Mouse (Mus musculus): ENCODE results near the gene Cmklr1.

The Cmklr1 gene

GRCm38 (mm10) chr5:113654821-113655220 lies 4.6 kb upstream of the Cmklr1 start:
- in situ Hi-C loops (cut with MboI; ENCODE audit: low sequenced_read_pairs): no loop called here

GRCm38 (mm10) chr5:113654206-113654605 lies 4.0 kb upstream of the Cmklr1 start:
- in situ Hi-C loops (cut with MboI; ENCODE audit: low sequenced_read_pairs): no loop called here

GRCm38 (mm10) chr5:113652215-113652614 lies 2.0 kb upstream of the Cmklr1 start:
- in situ Hi-C loops (cut with MboI; ENCODE audit: low sequenced_read_pairs): no loop called here

GRCm38 (mm10) chr5:113648647-113649211 lies 1.5 kb downstream of the Cmklr1 start:
- in situ Hi-C loops (cut with MboI; ENCODE audit: low sequenced_read_pairs): no loop called here

GRCm38 (mm10) chr5:113647141-113647540 lies 3.1 kb downstream of the Cmklr1 start:
- in situ Hi-C loops (cut with MboI; ENCODE audit: low sequenced_read_pairs): no loop called here

- in situ Hi-C loops (cut with MboI; ENCODE audit: low sequenced_read_pairs): no loop called here
Observed at GRCm38 (mm10) chr5:113644520-113644919, 5.7 kb downstream of the Cmklr1 start.

- in situ Hi-C loops (cut with MboI; ENCODE audit: low sequenced_read_pairs): no loop called here
Observed at GRCm38 (mm10) chr5:113643107-113643848, 6.9 kb downstream of the Cmklr1 start.

- in situ Hi-C loops (cut with MboI; ENCODE audit: low sequenced_read_pairs): no loop called here
Observed at GRCm38 (mm10) chr5:113641066-113641465, 9.2 kb downstream of the Cmklr1 start.

GRCm38 (mm10) chr5:113639126-113639525 lies 11.1 kb downstream of the Cmklr1 start:
- in situ Hi-C loops (cut with MboI; ENCODE audit: low sequenced_read_pairs): no loop called here

- in situ Hi-C loops (cut with MboI; ENCODE audit: low sequenced_read_pairs): no loop called here
Observed at GRCm38 (mm10) chr5:113638055-113638454, 12.2 kb downstream of the Cmklr1 start.

GRCm38 (mm10) chr5:113637631-113638030 lies 12.6 kb downstream of the Cmklr1 start:
- in situ Hi-C loops (cut with MboI; ENCODE audit: low sequenced_read_pairs): no loop called here

- in situ Hi-C loops (cut with MboI; ENCODE audit: low sequenced_read_pairs): no loop called here
Observed at GRCm38 (mm10) chr5:113635861-113636565, 14.2 kb downstream of the Cmklr1 start.

GRCm38 (mm10) chr5:113634887-113635610 lies 15.2 kb downstream of the Cmklr1 start:
- in situ Hi-C loops (cut with MboI; ENCODE audit: low sequenced_read_pairs): no loop called here

GRCm38 (mm10) chr5:113634024-113634651 lies 16.1 kb downstream of the Cmklr1 start:
- in situ Hi-C loops (cut with MboI; ENCODE audit: low sequenced_read_pairs): no loop called here

GRCm38 (mm10) chr5:113633037-113633714 lies 17.1 kb downstream of the Cmklr1 start:
- in situ Hi-C loops (cut with MboI; ENCODE audit: low sequenced_read_pairs): no loop called here

GRCm38 (mm10) chr5:113630116-113630515 lies 20.1 kb downstream of the Cmklr1 start:
- in situ Hi-C loops (cut with MboI; ENCODE audit: low sequenced_read_pairs): no loop called here

GRCm38 (mm10) chr5:113629248-113629647 lies 21.0 kb downstream of the Cmklr1 start:
- in situ Hi-C loops (cut with MboI; ENCODE audit: low sequenced_read_pairs): no loop called here

- in situ Hi-C loops (cut with MboI; ENCODE audit: low sequenced_read_pairs): no loop called here
Observed at GRCm38 (mm10) chr5:113627820-113628437, 22.3 kb downstream of the Cmklr1 start.

- in situ Hi-C loops (cut with MboI; ENCODE audit: low sequenced_read_pairs): no loop called here
Observed at GRCm38 (mm10) chr5:113626991-113627390, 23.2 kb downstream of the Cmklr1 start.

GRCm38 (mm10) chr5:113626352-113626751 lies 23.9 kb downstream of the Cmklr1 start:
- in situ Hi-C loops (cut with MboI; ENCODE audit: low sequenced_read_pairs): no loop called here
